Mouse (Mus musculus): Measurements from ENCODE around the gene Ttll11. TPM values are rescaled to one million over a fixed set of nuclear protein-coding genes. Genes with fewer than 3 reads are reported as not detected.

The Ttll11 gene
- polyA plus RNA-seq, 1 experiment from 2014 or later: 6.1 TPM

DNA sequence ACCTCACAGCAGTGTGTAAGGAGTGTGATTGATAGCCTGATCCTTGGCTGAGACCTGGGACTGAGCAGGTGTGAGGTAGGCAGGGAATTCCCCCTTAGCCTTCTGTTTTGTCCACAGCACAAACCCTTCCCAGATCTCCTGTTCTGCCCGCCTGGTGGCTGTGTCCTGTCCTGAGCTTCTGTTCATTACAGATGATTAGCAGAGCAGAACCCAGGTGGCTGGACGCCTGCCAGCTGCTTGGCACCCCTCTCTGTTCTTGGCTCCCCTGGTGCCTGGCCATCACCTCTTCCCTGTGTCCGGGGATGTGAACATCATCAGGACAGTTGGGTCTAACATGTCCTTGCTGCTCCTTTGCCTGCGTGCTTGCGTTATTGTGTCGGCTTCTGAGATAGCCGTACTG is 256.0 kb downstream of the Ttll11 start:
- no peak overlapping the region for H3K27ac ChIP-seq (replicated peaks)
- H3K27me3 ChIP-seq: no peaks in the 10 kb centered on the region
- WGBS: 77% methylated on average over 7 of the region's 7 CpGs
- no peak overlapping the region for H3K9ac ChIP-seq
- ATAC-seq (ENCODE audit: low FRiP score, low read depth): no peak
- H3K36me3 ChIP-seq: peaks cover 60% of the 10 kb centered on the region
- no peak overlapping the region for H3K4me3 ChIP-seq
- H3K9me3 ChIP-seq: no peaks in the 10 kb centered on the region
- H3K4me1 ChIP-seq (replicated peaks): peaks cover 9% of the 10 kb centered on the region
- H3K4me2 ChIP-seq: no peak overlapping the region

DNA sequence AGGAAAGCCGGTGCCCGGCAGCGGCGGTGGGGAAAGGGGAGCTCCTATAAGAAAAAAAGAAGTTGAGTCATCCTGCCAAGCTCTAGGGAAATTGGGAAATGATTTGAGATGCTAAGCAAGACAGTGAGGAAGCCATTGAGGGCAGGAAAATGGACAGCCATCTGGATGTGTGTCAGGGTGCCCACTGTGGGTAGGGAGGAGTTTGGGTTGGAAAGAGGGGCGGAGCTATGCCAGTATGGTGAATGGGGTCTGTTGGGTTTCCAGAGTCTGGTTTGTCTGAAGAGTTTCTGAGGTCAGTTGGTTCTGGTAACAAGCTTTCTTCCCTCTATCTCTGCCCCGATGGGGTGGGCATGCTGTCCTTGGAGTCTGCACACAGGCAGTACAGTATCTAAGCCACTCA is 256.4 kb downstream of the Ttll11 start:
- Histone ChIP-seq H3K9ac (no peak overlapping the region), H3K27me3 (no peaks in the 10 kb centered on the region), H3K27ac (replicated peaks) (no peak overlapping the region), H3K9me3 (no peaks in the 10 kb centered on the region), H3K4me1 (replicated peaks) (peaks cover 8% of the 10 kb centered on the region), H3K4me3 (no peak overlapping the region), H3K36me3 (peaks cover 61% of the 10 kb centered on the region), H3K4me2 (no peak overlapping the region)
- no peak for ATAC-seq (ENCODE audit: low FRiP score, low read depth)
- whole genome bisulfite sequencing: 93% methylated on average over 6 of the region's 6 CpGs

DNA sequence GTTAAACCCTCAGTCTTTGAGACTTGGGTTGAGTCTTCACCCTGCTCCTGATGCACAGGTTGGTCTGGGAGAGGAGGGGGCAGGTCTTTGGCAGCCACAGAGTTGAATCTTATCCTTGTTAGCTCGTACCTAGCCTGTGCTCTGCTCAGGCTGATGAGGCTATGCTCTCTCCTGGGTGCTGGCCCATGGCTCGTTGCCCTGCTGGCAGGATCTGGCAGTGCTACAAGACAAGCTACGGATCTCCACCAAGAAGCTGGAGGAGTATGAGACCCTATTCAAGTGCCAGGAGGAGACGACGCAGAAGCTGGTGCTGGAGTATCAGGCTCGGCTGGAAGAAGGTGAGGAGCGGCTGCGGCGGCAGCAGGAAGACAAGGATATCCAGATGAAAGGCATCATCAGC is 256.9 kb downstream of the Ttll11 start:
- H3K27ac ChIP-seq (replicated peaks): no peak overlapping the region

DNA sequence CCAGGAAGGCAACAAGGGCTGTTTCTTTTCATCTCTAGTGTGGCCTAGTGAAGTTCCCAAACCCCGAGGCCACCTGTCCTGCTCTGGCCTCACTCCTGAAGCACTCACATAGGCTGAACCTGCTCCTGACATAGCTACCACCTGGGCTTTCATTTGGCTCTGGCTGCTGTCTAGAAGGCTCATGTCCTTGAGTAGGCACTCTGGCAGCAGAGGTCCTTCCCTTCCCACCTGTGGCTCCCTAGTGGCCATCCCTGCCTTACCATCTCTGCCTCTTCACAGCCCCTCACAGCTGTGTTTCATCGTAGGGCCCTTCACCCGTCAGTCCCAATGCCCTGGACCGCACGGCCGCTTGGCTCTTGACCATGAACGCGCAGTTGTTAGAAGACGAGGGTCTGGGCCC is 258.8 kb downstream of the Ttll11 start:
- WGBS: 88% methylated on average over 9 of the region's 9 CpGs
- Histone ChIP-seq H3K27ac (replicated peaks) (no peak overlapping the region), H3K9ac (no peak overlapping the region), H3K4me1 (replicated peaks) (peaks cover 6% of the 10 kb centered on the region), H3K36me3 (peaks cover 52% of the 10 kb centered on the region), H3K4me3 (no peak overlapping the region), H3K9me3 (no peaks in the 10 kb centered on the region), H3K4me2 (no peak overlapping the region), H3K27me3 (no peaks in the 10 kb centered on the region)
- ATAC-seq (ENCODE audit: low FRiP score, low read depth): no peak

More for the DNA sequence above, 256.9 kb downstream of the Ttll11 start:
- no peak for ATAC-seq (ENCODE audit: low FRiP score, low read depth)
- Histone ChIP-seq H3K4me3 (no peak overlapping the region), H3K9ac (no peak overlapping the region), H3K36me3 (peaks cover 60% of the 10 kb centered on the region), H3K4me2 (no peak overlapping the region), H3K4me1 (replicated peaks) (peaks cover 6% of the 10 kb centered on the region), H3K27me3 (no peaks in the 10 kb centered on the region), H3K9me3 (no peaks in the 10 kb centered on the region)
- 90% methylated on average over 9 of the region's 9 CpGs for WGBS

DNA sequence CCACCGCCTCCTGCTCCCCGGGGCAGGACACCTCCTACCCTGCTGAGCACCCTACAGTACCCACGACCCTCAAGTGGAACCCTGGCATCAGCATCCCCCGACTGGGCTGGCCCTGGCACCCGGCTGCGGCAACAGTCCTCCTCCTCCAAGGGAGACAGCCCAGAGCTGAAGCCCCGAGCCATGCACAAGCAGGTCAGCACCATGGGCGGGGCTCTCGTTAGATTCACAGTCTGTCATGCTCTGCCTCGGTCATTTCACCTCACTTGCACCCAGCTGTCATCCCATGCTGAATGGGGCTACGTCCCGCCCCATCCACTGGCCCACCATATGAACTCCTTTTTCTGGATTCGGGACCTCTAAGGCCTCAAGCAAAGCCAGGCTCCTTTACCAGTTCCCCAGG is 259.2 kb downstream of the Ttll11 start:
- H3K9me3 ChIP-seq: no peaks in the 10 kb centered on the region
- H3K4me3 ChIP-seq: no peak overlapping the region
- peaks cover 6% of the 10 kb centered on the region for H3K4me1 ChIP-seq (replicated peaks)
- no peaks in the 10 kb centered on the region for H3K27me3 ChIP-seq
- H3K27ac ChIP-seq (replicated peaks): no peak overlapping the region
- ATAC-seq (ENCODE audit: low FRiP score, low read depth): no peak; the same call in 1 of the 2 replicates
- WGBS: 87% methylated on average over 13 of the region's 13 CpGs
- H3K4me2 ChIP-seq: no peak overlapping the region
- H3K9ac ChIP-seq: no peak overlapping the region
- H3K36me3 ChIP-seq: peaks cover 56% of the 10 kb centered on the region

DNA sequence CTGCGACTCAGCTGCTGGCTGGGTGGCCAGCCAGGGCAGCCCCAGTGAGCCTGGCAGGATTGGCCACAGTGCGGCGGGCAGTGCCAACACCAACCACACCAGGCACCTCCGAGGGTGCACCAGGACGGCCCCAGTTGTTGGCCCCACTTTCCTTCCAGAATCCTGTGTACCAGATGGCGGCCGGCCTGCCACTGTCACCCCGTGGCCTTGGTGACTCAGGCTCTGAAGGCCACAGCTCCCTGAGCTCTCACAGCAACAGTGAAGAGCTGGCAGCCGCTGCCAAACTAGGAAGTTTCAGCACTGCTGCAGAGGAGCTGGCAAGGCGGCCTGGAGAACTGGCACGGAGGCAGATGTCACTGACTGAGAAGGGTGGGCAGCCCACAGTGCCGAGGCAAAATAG is 259.6 kb downstream of the Ttll11 start:
- H3K4me2 ChIP-seq: no peak overlapping the region
- H3K9ac ChIP-seq: no peak overlapping the region
- H3K36me3 ChIP-seq: peaks cover 60% of the 10 kb centered on the region
- H3K9me3 ChIP-seq: no peaks in the 10 kb centered on the region
- peak; percentile 32; the same call in 1 of the 2 replicates for ATAC-seq (ENCODE audit: low FRiP score, low read depth)
- H3K4me1 ChIP-seq (replicated peaks): peaks cover 6% of the 10 kb centered on the region
- H3K27ac ChIP-seq (replicated peaks): no peak overlapping the region
- no peaks in the 10 kb centered on the region for H3K27me3 ChIP-seq
- no peak overlapping the region for H3K4me3 ChIP-seq
- WGBS: 71% methylated on average over 12 of the region's 12 CpGs

DNA sequence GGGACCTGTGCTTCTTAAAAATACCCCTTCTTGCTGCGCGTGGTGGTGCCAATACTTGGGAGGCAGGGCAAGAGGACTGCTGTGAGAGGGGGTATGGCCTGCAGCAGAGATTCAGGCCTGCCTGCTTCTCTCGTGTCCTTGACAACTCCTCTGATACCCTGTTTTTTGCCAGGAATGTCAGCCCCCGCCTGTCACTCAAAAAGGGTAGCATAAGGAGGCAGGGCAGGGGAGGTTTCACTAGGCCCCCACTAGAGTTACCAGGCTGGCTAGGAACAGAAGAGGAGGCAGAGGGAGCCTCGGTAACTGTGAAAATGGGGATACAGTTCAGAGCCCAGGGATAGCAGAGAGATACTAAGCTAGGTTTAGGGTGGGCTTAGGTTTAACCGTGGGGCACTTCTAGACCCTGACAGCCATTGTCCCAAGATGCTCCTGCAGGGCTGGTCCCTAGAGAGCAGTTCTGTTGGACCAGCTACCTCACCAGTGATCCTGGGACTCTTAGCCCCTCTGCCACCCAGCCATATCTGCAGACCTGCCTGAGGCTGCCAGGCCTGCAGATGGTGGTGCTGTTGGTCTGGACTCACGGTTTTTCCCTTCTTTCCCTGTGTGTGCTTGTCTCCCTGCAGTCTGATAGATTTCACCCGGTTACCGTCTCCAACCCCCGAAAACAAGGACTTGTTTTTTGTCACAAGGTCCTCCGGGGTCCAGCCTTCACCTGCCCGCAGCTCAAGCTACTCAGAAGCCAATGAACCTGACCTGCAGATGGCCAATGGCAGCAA is 260.3 kb downstream of the Ttll11 start:
- Histone ChIP-seq H3K4me3 (no peak overlapping the region), H3K4me1 (replicated peaks) (peaks cover 13% of the 10 kb centered on the region), H3K9me3 (no peaks in the 10 kb centered on the region), H3K27me3 (no peaks in the 10 kb centered on the region), H3K9ac (no peak overlapping the region), H3K27ac (replicated peaks) (no peak overlapping the region), H3K36me3 (peaks cover 62% of the 10 kb centered on the region), H3K4me2 (no peak overlapping the region)
- ATAC-seq (ENCODE audit: low FRiP score, low read depth): no peak
- WGBS: 78% methylated on average over 12 of the region's 12 CpGs

DNA sequence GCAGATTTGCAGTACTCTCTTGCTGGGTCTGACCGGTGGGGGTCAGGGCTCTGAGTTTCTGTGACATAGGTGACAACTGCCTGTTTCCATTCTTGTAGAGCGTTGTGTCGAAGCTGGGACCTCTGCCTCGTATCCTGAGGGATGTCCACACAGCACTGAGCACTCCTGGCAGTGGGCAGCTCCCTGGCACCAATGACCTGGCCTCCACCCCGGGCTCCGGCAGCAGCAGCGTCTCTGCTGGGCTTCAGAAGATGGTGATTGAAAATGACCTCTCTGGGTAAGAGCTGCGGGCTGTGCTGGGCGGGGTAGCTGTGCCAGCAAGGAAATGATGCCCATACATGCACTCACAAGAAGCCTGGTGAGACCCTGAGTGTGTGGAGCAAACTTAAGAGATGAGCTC is 261.1 kb downstream of the Ttll11 start:
- H3K36me3 ChIP-seq: peaks cover 60% of the 10 kb centered on the region
- H3K4me2 ChIP-seq: no peak overlapping the region
- peaks cover 17% of the 10 kb centered on the region for H3K4me1 ChIP-seq (replicated peaks)
- H3K27me3 ChIP-seq: no peaks in the 10 kb centered on the region
- ATAC-seq (ENCODE audit: low FRiP score, low read depth): no peak
- WGBS: 91% methylated on average over 9 of the region's 9 CpGs
- H3K9ac ChIP-seq: no peak overlapping the region
- no peak overlapping the region for H3K4me3 ChIP-seq
- H3K27ac ChIP-seq (replicated peaks): no peak overlapping the region
- no peaks in the 10 kb centered on the region for H3K9me3 ChIP-seq

DNA sequence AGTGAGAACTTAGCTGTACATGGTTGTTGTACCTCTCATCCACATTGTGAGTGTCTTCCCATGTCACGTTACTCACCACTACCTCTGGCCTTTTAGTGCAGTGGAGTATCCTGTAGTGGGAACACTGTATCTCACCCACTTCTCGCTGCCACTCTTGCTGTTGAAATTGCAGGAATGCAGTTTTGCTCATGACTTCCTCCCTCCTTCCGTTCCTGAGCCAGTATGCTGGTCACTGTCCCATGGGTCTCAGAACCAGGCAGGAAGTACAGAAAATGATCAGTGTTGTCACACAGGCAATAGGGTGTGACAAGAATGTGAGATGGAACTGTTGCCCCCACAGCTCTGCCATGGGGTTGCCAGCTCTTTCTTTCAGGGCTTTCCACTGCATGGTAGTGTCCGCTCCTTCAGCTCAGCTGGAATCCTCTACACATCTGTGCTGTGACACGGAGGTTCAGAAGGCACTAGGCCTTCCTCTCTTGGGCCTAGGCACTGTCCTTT is 261.7 kb downstream of the Ttll11 start:
- 87% methylated on average over 5 of the region's 5 CpGs for WGBS
- ATAC-seq (ENCODE audit: low FRiP score, low read depth): no peak

DNA sequence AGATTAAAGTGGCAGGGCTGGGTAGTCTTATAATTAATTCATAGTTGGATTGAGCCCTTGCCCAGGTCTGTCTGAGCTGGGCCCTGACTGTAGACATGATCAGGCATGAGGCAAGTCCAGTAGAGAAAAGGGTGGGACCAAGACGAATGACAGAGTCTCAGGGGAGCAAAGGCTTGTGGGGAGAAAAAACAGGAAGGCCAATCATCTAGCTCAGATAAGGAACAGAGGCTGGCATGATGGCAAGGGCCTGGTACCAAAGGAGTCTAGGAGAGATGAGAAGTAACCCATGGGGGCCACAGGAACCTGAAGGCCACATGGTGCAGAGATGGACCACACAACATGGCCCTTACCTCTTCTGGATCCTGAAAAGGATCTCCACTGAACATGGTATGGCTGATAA is 263.5 kb downstream of the Ttll11 start:
- H3K36me3 ChIP-seq: peaks cover 41% of the 10 kb centered on the region
- no peaks in the 10 kb centered on the region for H3K9me3 ChIP-seq
- ATAC-seq (ENCODE audit: low FRiP score, low read depth): no peak
- no peaks in the 10 kb centered on the region for H3K27me3 ChIP-seq
- H3K4me1 ChIP-seq (replicated peaks): peaks cover 13% of the 10 kb centered on the region
- H3K9ac ChIP-seq: no peak overlapping the region
- H3K27ac ChIP-seq (replicated peaks): no peak overlapping the region
- H3K4me2 ChIP-seq: no peak overlapping the region
- H3K4me3 ChIP-seq: no peak overlapping the region
- 59% methylated on average over 1 of the region's 1 CpGs for WGBS

More for the DNA sequence above, 261.7 kb downstream of the Ttll11 start:
- Histone ChIP-seq H3K27ac (replicated peaks) (no peak overlapping the region), H3K27me3 (no peaks in the 10 kb centered on the region), H3K36me3 (peaks cover 57% of the 10 kb centered on the region), H3K9me3 (no peaks in the 10 kb centered on the region), H3K4me3 (no peak overlapping the region), H3K4me2 (no peak overlapping the region), H3K9ac (no peak overlapping the region), H3K4me1 (replicated peaks) (peaks cover 17% of the 10 kb centered on the region)

DNA sequence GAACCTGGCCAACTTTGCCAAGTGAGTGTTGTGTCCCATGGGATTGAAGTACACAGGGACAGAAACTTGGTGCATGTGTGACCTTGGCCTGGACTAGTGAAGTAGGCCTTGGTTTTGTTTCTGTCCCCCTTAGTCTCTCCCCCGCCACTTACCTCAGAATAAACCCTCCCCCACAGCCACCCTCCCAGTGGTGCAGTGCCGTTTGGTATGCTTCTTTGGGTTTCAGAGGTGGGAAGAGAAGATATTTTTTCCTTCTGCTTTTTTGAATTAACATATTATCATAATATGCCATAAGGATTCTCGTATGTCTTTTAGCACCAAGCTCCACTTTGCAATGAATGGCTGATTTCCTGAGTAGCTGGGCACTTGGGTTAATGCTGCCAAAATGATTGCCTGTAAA is 264.2 kb downstream of the Ttll11 start:
- ATAC-seq (ENCODE audit: low FRiP score, low read depth): no peak
- H3K4me3 ChIP-seq: no peak overlapping the region
- no peak overlapping the region for H3K4me2 ChIP-seq
- H3K9ac ChIP-seq: no peak overlapping the region
- H3K27me3 ChIP-seq: no peaks in the 10 kb centered on the region
- whole genome bisulfite sequencing: 88% methylated on average over 3 of the region's 3 CpGs
- H3K4me1 ChIP-seq (replicated peaks): peaks cover 13% of the 10 kb centered on the region
- H3K9me3 ChIP-seq: no peaks in the 10 kb centered on the region
- H3K36me3 ChIP-seq: peaks cover 38% of the 10 kb centered on the region
- H3K27ac ChIP-seq (replicated peaks): no peak overlapping the region

DNA sequence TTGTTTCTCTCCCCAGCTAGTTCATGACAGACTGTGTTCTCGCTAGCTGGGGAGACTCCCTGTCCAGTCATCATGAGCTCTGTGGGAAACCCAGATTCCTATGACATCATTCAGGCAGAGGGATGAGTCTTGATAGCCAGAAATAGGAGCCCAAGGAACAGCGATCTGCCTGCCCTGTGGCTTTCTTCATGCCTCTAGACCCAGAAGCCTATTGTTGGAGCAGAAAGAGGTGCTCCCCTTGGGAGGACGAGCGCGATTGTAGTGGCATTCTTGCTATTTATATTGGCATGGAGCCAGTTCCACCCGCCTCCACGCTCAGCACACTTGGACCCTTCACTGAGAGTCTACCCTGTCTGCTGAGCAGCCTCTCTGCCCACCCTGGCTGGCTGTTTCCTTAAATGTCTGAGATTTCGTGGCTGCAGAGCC is 265.0 kb downstream of the Ttll11 start:
- H3K36me3 ChIP-seq: peaks cover 43% of the 10 kb centered on the region
- 45% methylated on average over 8 of the region's 8 CpGs for WGBS
- no peak overlapping the region for H3K4me3 ChIP-seq
- no peaks in the 10 kb centered on the region for H3K27me3 ChIP-seq
- H3K4me1 ChIP-seq (replicated peaks): peaks cover 13% of the 10 kb centered on the region; the same call in 1 of the 2 replicates
- no peak overlapping the region for H3K4me2 ChIP-seq
- H3K9ac ChIP-seq: no peak overlapping the region
- 0 out of 2 replicates have a peak, but pooled peaks have one; percentile 23 for ATAC-seq (ENCODE audit: low FRiP score, low read depth)
- no peaks in the 10 kb centered on the region for H3K9me3 ChIP-seq
- H3K27ac ChIP-seq (replicated peaks): no peak overlapping the region; the same call in 1 of the 2 replicates

All from hindbrain, embryonic 15.5 days (tissue).